Mouse (Mus musculus) hindbrain, embryonic 11.5 days (tissue): Measurements from ENCODE around the gene Oaf. TPM values are rescaled to one million over a fixed set of nuclear protein-coding genes. Genes with fewer than 3 reads are reported as not detected.

Experiments
- ATAC-seq: fragments of 200-750 bp; cut with Nextera tagmentation; 2 replicates; pipeline ENCODE4 v1.8.0; 2017; ENCODE audit warnings: mild to moderate bottlenecking, moderate TSS enrichment, moderate library complexity; ENCODE audit not compliant: low FRiP score
- DNase-seq: peaks from one replicate; pipeline ENCODE4 v3.0.0-alpha.2; 2015; ENCODE audit warnings: low spot score
- H3K27ac ChIP-seq: fragments of 300-500 bp; sonication (generic); 2 replicates; pipeline ENCODE4 v1.5.1; 2014; ENCODE audit warnings: mild to moderate bottlenecking, low read depth, low read length
- H3K27me3 ChIP-seq: fragments of 300-500 bp; sonication (generic); 2 replicates; pipeline ENCODE4 v1.6.1; 2014; ENCODE audit warnings: mild to moderate bottlenecking, low read length, moderate library complexity, mixed read lengths; ENCODE audit not compliant: control insufficient read depth, insufficient read depth
- H3K36me3 ChIP-seq: fragments of 300-500 bp; sonication (generic); 2 replicates; pipeline ENCODE4 v1.6.1; 2014; ENCODE audit warnings: mild to moderate bottlenecking, low read length, moderate library complexity, mixed read lengths; ENCODE audit not compliant: control insufficient read depth, insufficient read depth
- H3K4me1 ChIP-seq: fragments of 300-500 bp; sonication (generic); replicated peaks from 2 replicates; pipeline ENCODE4 v1.6.1; 2014; ENCODE audit warnings: low read length, mixed read lengths; ENCODE audit not compliant: control insufficient read depth, insufficient read depth
- H3K4me2 ChIP-seq: fragments of 300-500 bp; sonication (generic); replicated peaks from 2 replicates; pipeline ENCODE4 v1.6.1; 2014; ENCODE audit warnings: mild to moderate bottlenecking, low read depth, low read length
- H3K4me3 ChIP-seq: fragments of 300-500 bp; sonication (generic); 2 replicates; pipeline ENCODE4 v1.5.1; 2014; ENCODE audit warnings: low read depth, low read length
- H3K9ac ChIP-seq: fragments of 300-500 bp; sonication (generic); 2 replicates; pipeline ENCODE4 v1.6.1; 2014; ENCODE audit warnings: low read depth, low read length
- H3K9me3 ChIP-seq: fragments of 300-500 bp; sonication (generic); 2 replicates; pipeline ENCODE4 v1.6.1; 2016; ENCODE audit warnings: low read length; ENCODE audit not compliant: control insufficient read depth
- WGBS: fragments of 180-500 bp; shearing (Covaris S2); extraction: QIAGEN DNeasy Blood & Tissue Kit; methylation state at CpG from one replicate; pipeline ENCODE4 v1.1.7; 2014; 5-methylcytosine and 5-hydroxymethylcytosine counted together
- polyA plus RNA-seq: library from polyadenylated mRNA; unstranded; fragments of >200 nt; fragmentation: Nextera tagmentation; extraction: Ambion mirVana; gene quantifications from 2 replicates; pipeline ENCODE4 v1.2.1, GENCODE M21; 2014

Oaf gene
- polyA plus RNA-seq, 1 experiment from 2014 or later = 41.4 TPM

GRCm38 (mm10) chr9:43225481-43225880, 14.2 kb downstream of the Oaf start:
- no peak for ATAC-seq
- DNase-seq = no peak
- no peak overlapping the region for H3K4me2 ChIP-seq
- H3K36me3 ChIP-seq = no peaks in the 10 kb centered on the region
- H3K9me3 ChIP-seq = no peaks in the 10 kb centered on the region
- WGBS = 24% methylated on average over 2 of the region's 2 CpGs
- no peaks in the 10 kb centered on the region for H3K27me3 ChIP-seq
- no peak overlapping the region for H3K4me3 ChIP-seq
- no peak overlapping the region for H3K27ac ChIP-seq
- H3K9ac ChIP-seq = no peak overlapping the region
- no peaks in the 10 kb centered on the region for H3K4me1 ChIP-seq

- DNase-seq (no peak), ATAC-seq (no peak)
- Histone ChIP-seq H3K9ac (no peak overlapping the region), H3K36me3 (no peaks in the 10 kb centered on the region), H3K4me2 (no peak overlapping the region), H3K27ac (no peak overlapping the region), H3K27me3 (no peaks in the 10 kb centered on the region), H3K9me3 (no peaks in the 10 kb centered on the region), H3K4me3 (no peak overlapping the region), H3K4me1 (no peaks in the 10 kb centered on the region)
- WGBS = 48% methylated on average over 11 of the region's 11 CpGs
These were observed 14.8 kb downstream of the Oaf start for GRCm38 (mm10) chr9:43224771-43225355.

GRCm38 (mm10) chr9:43222429-43222715, 17.3 kb downstream of the Oaf start:
- 40% methylated on average over 8 of the region's 8 CpGs for WGBS
- Histone ChIP-seq H3K4me3 (no peak overlapping the region), H3K27me3 (no peaks in the 10 kb centered on the region), H3K27ac (no peak overlapping the region), H3K4me1 (no peaks in the 10 kb centered on the region), H3K9me3 (no peaks in the 10 kb centered on the region), H3K9ac (no peak overlapping the region), H3K36me3 (no peaks in the 10 kb centered on the region), H3K4me2 (no peak overlapping the region)
- ATAC-seq = no peak
- peak; percentile 53 for DNase-seq

GRCm38 (mm10) chr9:43221643-43222428, 17.9 kb downstream of the Oaf start:
- H3K9me3 ChIP-seq = no peaks in the 10 kb centered on the region
- H3K27ac ChIP-seq = no peak overlapping the region
- DNase-seq (peak; percentile 94), ATAC-seq (0 out of 2 replicates have a peak, but pooled peaks have one; percentile 22)
- no peak overlapping the region for H3K4me2 ChIP-seq
- H3K4me3 ChIP-seq = no peak overlapping the region
- no peaks in the 10 kb centered on the region for H3K36me3 ChIP-seq
- no peaks in the 10 kb centered on the region for H3K27me3 ChIP-seq
- H3K4me1 ChIP-seq = no peaks in the 10 kb centered on the region
- no peak overlapping the region for H3K9ac ChIP-seq
- 36% methylated on average over 18 of the region's 18 CpGs for WGBS

GRCm38 (mm10) chr9:43210771-43211450, 28.8 kb downstream of the Oaf start:
- no peaks in the 10 kb centered on the region for H3K36me3 ChIP-seq
- no peak overlapping the region for H3K9ac ChIP-seq
- H3K4me3 ChIP-seq = no peak overlapping the region
- peaks cover 9% of the 10 kb centered on the region for H3K4me1 ChIP-seq
- H3K27me3 ChIP-seq = peaks cover 7% of the 10 kb centered on the region
- DNase-seq (peak; percentile 79), ATAC-seq (0 out of 2 replicates have a peak, but pooled peaks have one; percentile 33)
- no peak overlapping the region for H3K4me2 ChIP-seq
- H3K9me3 ChIP-seq = no peaks in the 10 kb centered on the region
- no peak overlapping the region for H3K27ac ChIP-seq
- 27% methylated on average over 11 of the region's 11 CpGs for WGBS

- peak; percentile 60 for ATAC-seq
These were observed 29.5 kb downstream of the Oaf start, which contains the start of gene Pou2f3 for GRCm38 (mm10) chr9:43210190-43210682. Gene Pou2f3, minus strand, starts transcription at chr9:43210369.

GRCm38 (mm10) chr9:43206022-43206390, 33.7 kb downstream of the Oaf start:
- H3K27me3 ChIP-seq = peaks cover 32% of the 10 kb centered on the region
- peak; percentile 30 for DNase-seq
- H3K9ac ChIP-seq = no peak overlapping the region
- peaks cover 14% of the 10 kb centered on the region for H3K4me1 ChIP-seq
- no peaks in the 10 kb centered on the region for H3K36me3 ChIP-seq
- WGBS = 4% methylated on average over 14 of the region's 15 CpGs
- H3K27ac ChIP-seq = no peak overlapping the region
- no peak for ATAC-seq
- H3K4me3 ChIP-seq = peak overlapping the region; percentile 28
- H3K9me3 ChIP-seq = no peaks in the 10 kb centered on the region
- H3K4me2 ChIP-seq = peak overlapping the region; percentile 43

More at GRCm38 (mm10) chr9:43210190-43210682, 29.5 kb downstream of the Oaf start, which contains the start of gene Pou2f3:
- Histone ChIP-seq H3K36me3 (no peaks in the 10 kb centered on the region), H3K27me3 (peaks cover 14% of the 10 kb centered on the region), H3K9ac (peak within 1 kb of the TSS; percentile 19; the same call in 1 of the 2 replicates), H3K4me3 (no peak within 1 kb of the TSS), H3K27ac (no peak within 1 kb of the TSS), H3K9me3 (no peaks in the 10 kb centered on the region), H3K4me2 (peak within 1 kb of the TSS; percentile 17; the same call in 1 of the 2 replicates), H3K4me1 (peaks cover 14% of the 10 kb centered on the region)
- peak; percentile 47 for DNase-seq
- 2% methylated on average over 13 of the region's 13 CpGs for WGBS

- DNase-seq (peak; percentile 19), ATAC-seq (no peak)
- H3K27me3 ChIP-seq = peaks cover 32% of the 10 kb centered on the region
- H3K4me3 ChIP-seq = peak overlapping the region; percentile 28
- H3K27ac ChIP-seq = no peak overlapping the region
- H3K4me2 ChIP-seq = peak overlapping the region; percentile 43
- 0 out of 2 replicates have a peak overlapping the region, but pooled peaks have one; percentile 23 for H3K9ac ChIP-seq
- no peaks in the 10 kb centered on the region for H3K9me3 ChIP-seq
- 2% methylated on average over 40 of the region's 41 CpGs for WGBS
- peaks cover 12% of the 10 kb centered on the region for H3K4me1 ChIP-seq
- no peaks in the 10 kb centered on the region for H3K36me3 ChIP-seq
These were observed 34.2 kb downstream of the Oaf start for GRCm38 (mm10) chr9:43205343-43206021.
